Mouse (Mus musculus): Measurements from ENCODE around the gene Hapln4.

Gene Hapln4

GRCm38 (mm10) chr8:70083285-70083684 lies at the start of gene Hapln4:
Gene Hapln4, plus strand, starts transcription at chr8:70083457.
- CTCF ChIA-PET, result no interaction called here

- CTCF ChIA-PET, result no interaction called here
Observed at GRCm38 (mm10) chr8:70037994-70038393, 45.3 kb upstream of the Hapln4 start.

GRCm38 (mm10) chr8:70041885-70042546 lies 41.2 kb upstream of the Hapln4 start:
- CTCF ChIA-PET, result interaction anchor here (0.5 to 1.0 kb wide), 2 partner anchors 70 to 137 kb away, joined by 3 to 8 read pairs; no protein-coding TSS in a partner anchor

- CTCF ChIA-PET, result no interaction called here
Observed at GRCm38 (mm10) chr8:70042583-70043455, 40.4 kb upstream of the Hapln4 start, which contains the start of the genes Mau2 and Sugp1. Gene Mau2, minus strand, starts transcription at chr8:70042734. Gene Sugp1, plus strand, starts transcription at chr8:70042813.

- CTCF ChIA-PET, result no interaction called here
Observed at GRCm38 (mm10) chr8:70043996-70044395, 39.3 kb upstream of the Hapln4 start.

- CTCF ChIA-PET, result no interaction called here
Observed at GRCm38 (mm10) chr8:70049662-70050061, 33.6 kb upstream of the Hapln4 start.

GRCm38 (mm10) chr8:70050434-70050833 lies 32.8 kb upstream of the Hapln4 start:
- CTCF ChIA-PET, result interaction anchor here (0.6 to 0.7 kb wide), 3 partner anchors 47 to 135 kb away, joined by 3 to 5 read pairs (median 3); no protein-coding TSS in a partner anchor

- CTCF ChIA-PET, result no interaction called here
Observed at GRCm38 (mm10) chr8:70057721-70058120, 25.5 kb upstream of the Hapln4 start.

- CTCF ChIA-PET, result no interaction called here
Observed at GRCm38 (mm10) chr8:70071836-70072440, 11.3 kb upstream of the Hapln4 start.

GRCm38 (mm10) chr8:70072441-70073069 lies 10.7 kb upstream of the Hapln4 start, which contains the start of gene Tm6sf2:
Gene Tm6sf2, plus strand, starts transcription at chr8:70072924.
- CTCF ChIA-PET, result no interaction called here

- CTCF ChIA-PET, result no interaction called here
Observed at GRCm38 (mm10) chr8:70073120-70073519, 10.1 kb upstream of the Hapln4 start.

GRCm38 (mm10) chr8:70073682-70074081 lies 9.6 kb upstream of the Hapln4 start:
- CTCF ChIA-PET, result no interaction called here

GRCm38 (mm10) chr8:70081976-70082375 lies 1.3 kb upstream of the Hapln4 start:
- CTCF ChIA-PET, result no interaction called here

- CTCF ChIA-PET, result no interaction called here
Observed at GRCm38 (mm10) chr8:70084191-70085065, 1.2 kb downstream of the Hapln4 start.

GRCm38 (mm10) chr8:70086151-70086550 lies 2.9 kb downstream of the Hapln4 start:
- CTCF ChIA-PET, result no interaction called here

- CTCF ChIA-PET, result no interaction called here
Observed at GRCm38 (mm10) chr8:70087237-70087636, 4.0 kb downstream of the Hapln4 start.

GRCm38 (mm10) chr8:70087836-70088650 lies 4.8 kb downstream of the Hapln4 start:
- CTCF ChIA-PET, result no interaction called here

- CTCF ChIA-PET, result no interaction called here
Observed at GRCm38 (mm10) chr8:70089296-70089960, 6.2 kb downstream of the Hapln4 start.

GRCm38 (mm10) chr8:70092786-70093185 lies 9.5 kb downstream of the Hapln4 start:
- CTCF ChIA-PET, result no interaction called here

GRCm38 (mm10) chr8:70099276-70099675 lies 16.0 kb downstream of the Hapln4 start:
- CTCF ChIA-PET, result no interaction called here
